Mouse (Mus musculus) cortical plate, adult 2 months (tissue): ENCODE measurements around the gene Iltifb.
"Not testable (repeated sequence)": the region's sequence is repeated elsewhere in the genome, so short reads cannot be mapped to it uniquely, and the experiment has no call there.

Source experiments
- CTCF ChIP-seq: fragments of 200-500 bp; IDR thresholded peaks from 2 replicates; pipeline ENCODE4 v1.5.1; 2011; ENCODE audit warnings: mild to moderate bottlenecking, control low read depth, low read length; ENCODE audit not compliant: insufficient read depth; ENCODE audit errors: extremely low read depth
- POLR2A ChIP-seq: fragments of 200-500 bp; IDR thresholded peaks from 2 replicates; pipeline ENCODE4 v1.6.1; 2011; ENCODE audit warnings: mild to moderate bottlenecking, low read length, control low read depth; ENCODE audit not compliant: insufficient read depth; ENCODE audit errors: extremely low read depth

DNA sequence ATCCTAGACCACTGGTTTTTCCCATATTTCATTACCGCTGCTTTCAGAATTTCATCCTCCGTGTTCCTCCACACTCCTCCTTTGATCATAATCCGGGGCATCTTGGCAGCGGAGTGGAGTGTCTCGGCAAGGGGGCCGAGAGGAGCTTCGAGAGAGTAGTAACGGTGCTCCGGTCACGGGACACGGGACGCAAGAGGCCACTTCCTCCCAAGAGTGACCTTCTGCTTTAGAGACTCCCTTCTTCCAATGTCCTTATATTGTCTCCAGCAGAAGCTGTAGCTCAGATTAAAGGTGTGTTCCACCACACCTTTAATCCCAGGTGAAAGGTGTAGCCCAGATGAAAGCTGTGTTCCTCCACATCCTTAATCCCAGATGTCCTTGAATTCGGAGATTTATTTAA lies 54.2 kb downstream of the Iltifb start, which contains the start of gene Gm32717:
- TF ChIP-seq CTCF, POLR2A: not testable (repeated sequence)
